Mouse (Mus musculus) liver, embryonic 14 days (tissue): Measurements from ENCODE around the gene Vmn1r93. TPM values are rescaled to one million over a fixed set of nuclear protein-coding genes. Genes with fewer than 3 reads are reported as not detected.

Experiments used
- polyA plus RNA-seq: library from polyadenylated mRNA; depleted of rRNA; stranded (reverse); fragments of >200 nt; gene quantifications from 2 replicates; pipeline ENCODE4 v1.2.3, GENCODE M21; 2012; rRNA removed

Vmn1r93 gene
- polyA plus RNA-seq, result not detected in 2 replicates

GRCm38 (mm10) chr7:20138988-20139387 lies at the start of gene Vmn1r93:
Gene Vmn1r93 (minus strand): TSS chr7:20139088.

DNA sequence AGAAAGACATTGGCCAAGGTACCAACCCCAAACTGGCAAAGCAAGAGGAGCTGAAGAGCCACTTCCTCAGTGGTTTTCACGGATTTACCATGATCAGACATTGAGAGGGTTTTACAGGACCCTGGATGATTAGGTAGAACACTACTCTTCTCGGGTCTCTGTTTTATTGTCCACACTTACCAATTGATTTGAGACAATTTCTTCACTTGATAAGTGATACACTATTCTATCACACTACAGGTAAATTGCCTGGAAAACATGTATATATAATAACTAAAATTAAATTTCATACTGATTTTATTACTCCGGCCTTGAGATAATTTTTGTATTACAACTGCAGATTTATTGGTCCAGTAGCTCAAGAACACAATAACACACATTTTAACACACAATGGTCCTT lies 29.4 kb upstream of the Vmn1r93 start, which contains the start of gene Vmn1r94:
Gene Vmn1r94 (minus strand): TSS at position 101 of the 400 bp plus-strand sequence.

DNA sequence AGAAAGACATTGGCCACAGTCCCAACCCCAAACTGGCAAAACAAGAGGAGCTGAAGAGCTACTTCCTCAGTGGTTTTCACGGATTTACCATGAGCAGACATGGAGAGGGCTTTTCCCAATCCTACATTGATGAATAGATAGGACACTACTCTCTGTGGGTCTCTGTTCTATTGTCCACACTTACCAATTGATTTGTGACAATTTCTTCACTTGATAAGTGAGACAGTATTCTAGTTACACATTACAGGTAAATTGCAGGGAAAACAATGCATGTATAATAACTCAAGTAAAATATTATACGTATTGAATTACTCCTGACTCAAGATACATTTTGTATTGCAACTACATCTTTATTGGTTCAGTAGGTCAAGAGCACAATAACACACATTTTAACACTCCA lies 16.4 kb downstream of the Vmn1r93 start, which contains the start of gene Gm16442:
Gene Gm16442 (minus strand): TSS at position 101 of the 400 bp plus-strand sequence.

GRCm38 (mm10) chr7:20099380-20099779 lies 39.5 kb downstream of the Vmn1r93 start, which contains the start of gene Vmn1r91:
Gene Vmn1r91 (plus strand): TSS chr7:20099680.

Other genes starting within 250 kb of the Vmn1r93 start
- 2.3 TPM in 2 replicates for gene Pvr, start 217.9 kb downstream of the Vmn1r93 start, polyA plus RNA-seq
- 0.09 and 0.12 TPM in 2 replicates for gene Igsf23, start 188.3 kb downstream of the Vmn1r93 start, polyA plus RNA-seq
- gene Ceacam20, start 173.7 kb downstream of the Vmn1r93 start, polyA plus RNA-seq, result not detected in 2 replicates
- not detected in 2 replicates for gene Nlrp9b, start 147.6 kb downstream of the Vmn1r93 start, polyA plus RNA-seq
- not detected in 2 replicates for gene Vmn1r91, start 39.4 kb downstream of the Vmn1r93 start, polyA plus RNA-seq
- not detected in 2 replicates for gene Gm16442, start 16.5 kb downstream of the Vmn1r93 start, polyA plus RNA-seq
- not detected in 2 replicates for gene Vmn1r94, start 29.3 kb upstream of the Vmn1r93 start, polyA plus RNA-seq
- gene Vmn1r95, start 54.6 kb upstream of the Vmn1r93 start, polyA plus RNA-seq, result not detected in 2 replicates
- not detected in 2 replicates for gene Gm6164, start 66.5 kb upstream of the Vmn1r93 start, polyA plus RNA-seq
- gene Gm4498, start 94.7 kb upstream of the Vmn1r93 start, polyA plus RNA-seq, result not detected in 2 replicates
- gene Gm5890, start 123.7 kb upstream of the Vmn1r93 start, polyA plus RNA-seq, result not detected in 2 replicates
- gene Gm4133, start 195.0 kb upstream of the Vmn1r93 start, polyA plus RNA-seq, result not detected in 2 replicates
- gene Gm5728, start 236.3 kb upstream of the Vmn1r93 start, polyA plus RNA-seq, result not detected in 2 replicates